Mouse (Mus musculus) cerebellum, adult 2 months (tissue): ENCODE data around the gene Slc35e2. TPM values are rescaled to one million over a fixed set of nuclear protein-coding genes. Genes with fewer than 3 reads are reported as not detected.

Experiments used
- DNase-seq, 2 experiments: peaks; one replicate each; pipeline ENCODE4 v3.0.0; 2021
- H3K27ac ChIP-seq: fragments of 200-500 bp; 2 replicates; pipeline ENCODE4 v1.5.1; 2012; ENCODE audit warnings: low read length, control low read depth, inconsistent platforms; ENCODE audit not compliant: insufficient read depth
- H3K27me3 ChIP-seq: fragments of 200-500 bp; 2 replicates; pipeline ENCODE4 v1.6.1; 2012; ENCODE audit warnings: inconsistent platforms, mild to moderate bottlenecking, low read length, moderate library complexity; ENCODE audit not compliant: control insufficient read depth, insufficient read depth
- H3K4me1 ChIP-seq: fragments of 200-500 bp; 2 replicates; pipeline ENCODE4 v1.6.1; 2011; ENCODE audit warnings: low read length; ENCODE audit not compliant: control insufficient read depth, insufficient read depth
- H3K4me3 ChIP-seq: fragments of 200-500 bp; replicated peaks from 2 replicates; pipeline ENCODE3; 2011; ENCODE audit warnings: mild to moderate bottlenecking, low read depth, low read length, control low read depth; ENCODE audit not compliant: insufficient read depth
- CTCF ChIP-seq: fragments of 200-500 bp; IDR thresholded peaks from 2 replicates; pipeline ENCODE4 v1.5.1; 2011; ENCODE audit warnings: low read depth, mild to moderate bottlenecking, control low read depth, low read length, moderate library complexity, borderline replicate concordance; ENCODE audit not compliant: insufficient read depth
- POLR2A ChIP-seq: fragments of 200-500 bp; IDR thresholded peaks from 2 replicates; pipeline ENCODE4 v1.6.1; 2011; ENCODE audit warnings: low read length, control low read depth, borderline replicate concordance; ENCODE audit not compliant: insufficient read depth
- WGBS: fragments of 180-500 bp; shearing (Covaris S2); methylation state at CpG from one replicate; pipeline ENCODE4 v1.1.7; 2018; 5-methylcytosine and 5-hydroxymethylcytosine counted together
- polyA plus RNA-seq: library from polyadenylated mRNA; depleted of rRNA; stranded (reverse); fragments of >200 nt; gene quantifications from 2 replicates; pipeline ENCODE4 v1.2.3, GENCODE M21; 2012

The Slc35e2 gene
- polyA plus RNA-seq, 1 experiment: 20.5 TPM

DNA sequence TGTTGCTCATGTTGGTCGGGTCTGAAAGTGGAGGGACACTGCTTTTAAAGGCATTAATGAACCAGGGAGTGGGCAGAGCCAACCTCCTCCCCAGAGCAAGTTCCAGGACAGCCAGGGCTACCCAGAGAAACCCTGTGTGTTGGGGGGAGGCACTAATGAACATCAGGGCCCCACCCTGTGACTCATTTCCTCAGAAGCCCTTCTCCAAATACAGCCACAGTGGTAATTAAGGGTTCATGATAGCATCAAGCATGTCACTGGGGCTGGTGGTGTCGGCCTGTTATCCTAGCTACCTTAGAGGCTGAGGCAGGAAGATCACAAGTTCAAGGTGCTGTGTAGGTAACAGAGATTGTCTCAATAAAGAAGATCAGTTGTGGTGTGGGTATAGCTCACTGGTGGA lies 29.8 kb upstream of the Slc35e2 start:
- peaks cover 6% of the 10 kb centered on the region for H3K4me1 ChIP-seq
- H3K27me3 ChIP-seq: no peaks in the 10 kb centered on the region
- DNase-seq: no peak
- WGBS: 95% methylated on average over 2 of the region's 2 CpGs
- TF ChIP-seq POLR2A: no peak
- TF ChIP-seq CTCF: no peak
- no peak overlapping the region for H3K4me3 ChIP-seq
- no peak overlapping the region for H3K27ac ChIP-seq

GRCm38 (mm10) chr4:155573155-155573554 lies 28.1 kb upstream of the Slc35e2 start:
- peaks cover 5% of the 10 kb centered on the region for H3K4me1 ChIP-seq
- H3K27me3 ChIP-seq: no peaks in the 10 kb centered on the region
- TF ChIP-seq POLR2A (no peak), CTCF (no peak)
- H3K4me3 ChIP-seq: no peak overlapping the region
- no peak for DNase-seq
- no peak overlapping the region for H3K27ac ChIP-seq
- WGBS: 87% methylated on average over 2 of the region's 2 CpGs

GRCm38 (mm10) chr4:155573876-155574275 lies 27.3 kb upstream of the Slc35e2 start:
- 95% methylated on average over 9 of the region's 9 CpGs for WGBS
- Histone ChIP-seq H3K27me3 (no peaks in the 10 kb centered on the region), H3K4me1 (peaks cover 5% of the 10 kb centered on the region), H3K4me3 (no peak overlapping the region), H3K27ac (no peak overlapping the region)
- TF ChIP-seq CTCF: no peak
- TF ChIP-seq POLR2A: no peak
- DNase-seq: no peak

- Histone ChIP-seq H3K4me3 (no peak overlapping the region), H3K27me3 (no peaks in the 10 kb centered on the region), H3K4me1 (peaks cover 5% of the 10 kb centered on the region), H3K27ac (no peak overlapping the region)
- WGBS: 31% methylated on average over 11 of the region's 11 CpGs
- peak in 1 of 2 experiments; percentile 53 for DNase-seq
- TF ChIP-seq POLR2A (no peak), CTCF (no peak)
These were observed 26.3 kb upstream of the Slc35e2 start for GRCm38 (mm10) chr4:155574931-155575330.

GRCm38 (mm10) chr4:155575521-155575920 lies 25.7 kb upstream of the Slc35e2 start:
- TF ChIP-seq POLR2A (no peak), CTCF (no peak)
- no peak overlapping the region for H3K27ac ChIP-seq
- DNase-seq: no peak
- H3K4me1 ChIP-seq: peaks cover 5% of the 10 kb centered on the region
- WGBS: 84% methylated on average over 8 of the region's 8 CpGs
- no peak overlapping the region for H3K4me3 ChIP-seq
- H3K27me3 ChIP-seq: no peaks in the 10 kb centered on the region

DNA sequence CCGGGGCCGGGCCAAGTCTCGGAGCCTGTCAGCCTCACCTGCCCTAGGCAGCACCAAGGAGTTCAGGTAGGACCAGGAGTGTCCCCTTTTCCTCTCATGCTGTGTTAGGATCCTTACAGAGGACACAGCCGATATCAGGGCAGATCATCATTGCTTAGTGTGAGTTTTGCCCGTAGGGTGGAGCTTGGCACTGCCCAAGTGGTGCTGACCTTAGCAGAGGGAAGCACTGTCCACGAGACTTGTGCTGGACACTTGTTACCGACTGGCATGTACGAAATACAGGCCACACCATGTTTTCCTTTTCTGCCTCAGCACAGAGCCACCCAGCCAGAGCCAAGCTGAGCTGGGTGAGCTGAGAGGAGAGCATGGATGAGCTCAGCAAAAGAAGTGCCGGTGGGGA lies 24.1 kb upstream of the Slc35e2 start:
- WGBS: 86% methylated on average over 9 of the region's 9 CpGs
- TF ChIP-seq CTCF: no peak
- TF ChIP-seq POLR2A: no peak
- no peaks in the 10 kb centered on the region for H3K27me3 ChIP-seq
- no peak overlapping the region for H3K27ac ChIP-seq
- H3K4me3 ChIP-seq: no peak overlapping the region
- H3K4me1 ChIP-seq: peaks cover 5% of the 10 kb centered on the region
- DNase-seq: no peak

- Histone ChIP-seq H3K4me1 (peaks cover 5% of the 10 kb centered on the region), H3K27ac (no peak overlapping the region), H3K4me3 (no peak overlapping the region), H3K27me3 (no peaks in the 10 kb centered on the region)
- DNase-seq: no peak
- 93% methylated on average over 5 of the region's 5 CpGs for WGBS
- TF ChIP-seq CTCF: no peak
- no peak for TF ChIP-seq POLR2A
These were observed 23.5 kb upstream of the Slc35e2 start for GRCm38 (mm10) chr4:155577741-155578140.

- no peaks in the 10 kb centered on the region for H3K27me3 ChIP-seq
- TF ChIP-seq POLR2A (no peak), CTCF (no peak)
- 69% methylated on average over 7 of the region's 7 CpGs for WGBS
- H3K27ac ChIP-seq: no peak overlapping the region
- no peak overlapping the region for H3K4me3 ChIP-seq
- peaks cover 5% of the 10 kb centered on the region for H3K4me1 ChIP-seq
- peak in 1 of 2 experiments; percentile 31 for DNase-seq
These were observed 22.7 kb upstream of the Slc35e2 start for GRCm38 (mm10) chr4:155578336-155579125.
